Mouse (Mus musculus) hindbrain, embryonic 10.5 days (tissue): Measurements from ENCODE around the gene Pygb. TPM values are rescaled to one million over a fixed set of nuclear protein-coding genes. Genes with fewer than 3 reads are reported as not detected.

Source experiments
- DNase-seq: peaks from one replicate; pipeline ENCODE4 v3.0.0-alpha.2; 2017; ENCODE audit warnings: low spot score
- H3K27ac ChIP-seq: fragments of 300-500 bp; sonication (generic); 2 replicates; pipeline ENCODE4 v1.5.1; 2016; ENCODE audit warnings: mild to moderate bottlenecking, moderate library complexity
- H3K27me3 ChIP-seq: fragments of 300-500 bp; sonication (generic); 2 replicates; pipeline ENCODE4 v1.6.1; 2016; ENCODE audit warnings: mild to moderate bottlenecking; ENCODE audit not compliant: poor library complexity, insufficient read depth, severe bottlenecking
- H3K36me3 ChIP-seq: fragments of 300-500 bp; sonication (generic); 2 replicates; pipeline ENCODE4 v1.6.1; 2016; ENCODE audit warnings: mild to moderate bottlenecking, moderate library complexity
- H3K4me1 ChIP-seq: fragments of 300-500 bp; sonication (generic); replicated peaks from 2 replicates; pipeline ENCODE4 v1.6.1; 2016; ENCODE audit warnings: mild to moderate bottlenecking
- H3K4me3 ChIP-seq: fragments of 300-500 bp; sonication (generic); 2 replicates; pipeline ENCODE4 v1.5.1; 2016; ENCODE audit warnings: mild to moderate bottlenecking, moderate library complexity
- H3K9me3 ChIP-seq: fragments of 300-500 bp; sonication (generic); 2 replicates; pipeline ENCODE4 v1.6.1; 2016; ENCODE audit warnings: mild to moderate bottlenecking, moderate library complexity
- WGBS: fragments of 180-500 bp; shearing (Covaris S2); methylation state at CpG from one replicate; pipeline ENCODE4 v1.1.7; 2016; 5-methylcytosine and 5-hydroxymethylcytosine counted together
- polyA plus RNA-seq: library from polyadenylated mRNA; unstranded; fragments of >200 nt; fragmentation: Nextera tagmentation; extraction: Ambion mirVana; gene quantifications from 2 replicates; pipeline ENCODE4 v1.2.1, GENCODE M21; 2016

The Pygb gene
- polyA plus RNA-seq, 1 experiment from 2014 or later = 61.1 TPM

GRCm38 (mm10) chr2:150766083-150766862 lies 20.3 kb upstream of the Pygb start:
- no peaks in the 10 kb centered on the region for H3K27me3 ChIP-seq
- H3K36me3 ChIP-seq = peaks cover 79% of the 10 kb centered on the region
- no peak overlapping the region for H3K27ac ChIP-seq
- no peaks in the 10 kb centered on the region for H3K9me3 ChIP-seq
- no peak for DNase-seq
- no peak overlapping the region for H3K4me3 ChIP-seq
- 91% methylated on average over 4 of the region's 4 CpGs for WGBS
- 0 out of 2 replicates have a peak, but pooled peaks cover 6% of the 10 kb centered on the region for H3K4me1 ChIP-seq

GRCm38 (mm10) chr2:150768678-150769077 lies 17.9 kb upstream of the Pygb start:
- peaks cover 72% of the 10 kb centered on the region for H3K36me3 ChIP-seq
- DNase-seq = no peak
- no peaks in the 10 kb centered on the region for H3K27me3 ChIP-seq
- WGBS = 97% methylated on average over 1 of the region's 1 CpGs
- no peak overlapping the region for H3K4me3 ChIP-seq
- H3K9me3 ChIP-seq = no peaks in the 10 kb centered on the region
- no peak overlapping the region for H3K27ac ChIP-seq
- H3K4me1 ChIP-seq = 0 out of 2 replicates have a peak, but pooled peaks cover 6% of the 10 kb centered on the region

- Histone ChIP-seq H3K9me3 (no peaks in the 10 kb centered on the region), H3K36me3 (peaks cover 55% of the 10 kb centered on the region), H3K4me3 (no peak overlapping the region), H3K4me1 (no peaks in the 10 kb centered on the region), H3K27ac (no peak overlapping the region), H3K27me3 (no peaks in the 10 kb centered on the region)
- WGBS = 76% methylated on average over 1 of the region's 1 CpGs
- no peak for DNase-seq
Observed at GRCm38 (mm10) chr2:150770747-150771146, 15.8 kb upstream of the Pygb start.

GRCm38 (mm10) chr2:150771169-150771568 lies 15.4 kb upstream of the Pygb start:
- H3K4me3 ChIP-seq = no peak overlapping the region
- peaks cover 51% of the 10 kb centered on the region for H3K36me3 ChIP-seq
- no peak overlapping the region for H3K27ac ChIP-seq
- DNase-seq = no peak
- no peaks in the 10 kb centered on the region for H3K9me3 ChIP-seq
- 86% methylated on average over 6 of the region's 6 CpGs for WGBS
- H3K27me3 ChIP-seq = no peaks in the 10 kb centered on the region
- H3K4me1 ChIP-seq = no peaks in the 10 kb centered on the region

- 86% methylated on average over 8 of the region's 8 CpGs for WGBS
- Histone ChIP-seq H3K27me3 (no peaks in the 10 kb centered on the region), H3K27ac (no peak overlapping the region), H3K36me3 (peaks cover 43% of the 10 kb centered on the region), H3K4me3 (no peak overlapping the region), H3K4me1 (no peaks in the 10 kb centered on the region), H3K9me3 (no peaks in the 10 kb centered on the region)
- DNase-seq = no peak
Observed at GRCm38 (mm10) chr2:150771996-150772395, 14.5 kb upstream of the Pygb start.

- Histone ChIP-seq H3K27ac (no peak overlapping the region), H3K4me3 (no peak overlapping the region), H3K27me3 (no peaks in the 10 kb centered on the region), H3K4me1 (no peaks in the 10 kb centered on the region), H3K36me3 (peaks cover 41% of the 10 kb centered on the region), H3K9me3 (no peaks in the 10 kb centered on the region)
- 82% methylated on average over 10 of the region's 10 CpGs for WGBS
- DNase-seq = no peak
Observed at GRCm38 (mm10) chr2:150772466-150773119, 13.9 kb upstream of the Pygb start.

GRCm38 (mm10) chr2:150782801-150783200 lies 3.7 kb upstream of the Pygb start:
- Histone ChIP-seq H3K4me3 (no peak overlapping the region), H3K36me3 (no peaks in the 10 kb centered on the region), H3K9me3 (no peaks in the 10 kb centered on the region), H3K27ac (no peak overlapping the region), H3K4me1 (peaks cover 13% of the 10 kb centered on the region), H3K27me3 (peaks cover 13% of the 10 kb centered on the region; the same call in 1 of the 2 replicates)
- DNase-seq = no peak
- WGBS = 81% methylated on average over 2 of the region's 2 CpGs

GRCm38 (mm10) chr2:150787234-150787771 lies 768 bp downstream of the Pygb start:
- peaks cover 24% of the 10 kb centered on the region for H3K4me1 ChIP-seq
- DNase-seq = peak; percentile 55
- peak overlapping the region; percentile 87 for H3K27ac ChIP-seq
- peaks cover 15% of the 10 kb centered on the region; the same call in 1 of the 2 replicates for H3K27me3 ChIP-seq
- H3K9me3 ChIP-seq = no peaks in the 10 kb centered on the region
- peaks cover 9% of the 10 kb centered on the region for H3K36me3 ChIP-seq
- under 1% methylated on average over 23 of the region's 23 CpGs for WGBS
- peak overlapping the region; percentile 82 for H3K4me3 ChIP-seq

- no peak for DNase-seq
- peaks cover 14% of the 10 kb centered on the region; the same call in 1 of the 2 replicates for H3K27me3 ChIP-seq
- H3K4me3 ChIP-seq = no peak overlapping the region
- no peak overlapping the region for H3K27ac ChIP-seq
- H3K9me3 ChIP-seq = no peaks in the 10 kb centered on the region
- WGBS = 73% methylated on average over 4 of the region's 4 CpGs
- H3K4me1 ChIP-seq = peaks cover 24% of the 10 kb centered on the region
- H3K36me3 ChIP-seq = peaks cover 24% of the 10 kb centered on the region
Observed at GRCm38 (mm10) chr2:150788768-150789550, 2.4 kb downstream of the Pygb start.

GRCm38 (mm10) chr2:150793320-150793719 lies 6.8 kb downstream of the Pygb start:
- peaks cover 57% of the 10 kb centered on the region for H3K36me3 ChIP-seq
- H3K27ac ChIP-seq = no peak overlapping the region
- no peak for DNase-seq

GRCm38 (mm10) chr2:150798084-150798483 lies 11.5 kb downstream of the Pygb start:
- no peak for DNase-seq
- no peaks in the 10 kb centered on the region for H3K27me3 ChIP-seq
- H3K36me3 ChIP-seq = peaks cover 77% of the 10 kb centered on the region
- no peaks in the 10 kb centered on the region for H3K9me3 ChIP-seq
- H3K27ac ChIP-seq = no peak overlapping the region
- H3K4me1 ChIP-seq = no peaks in the 10 kb centered on the region
- WGBS = 91% methylated on average over 7 of the region's 7 CpGs
- H3K4me3 ChIP-seq = no peak overlapping the region

More at GRCm38 (mm10) chr2:150793320-150793719, 6.8 kb downstream of the Pygb start:
- no peak overlapping the region for H3K4me3 ChIP-seq
- no peaks in the 10 kb centered on the region for H3K27me3 ChIP-seq
- 89% methylated on average over 4 of the region's 4 CpGs for WGBS
- no peaks in the 10 kb centered on the region for H3K9me3 ChIP-seq
- H3K4me1 ChIP-seq = peaks cover 6% of the 10 kb centered on the region

GRCm38 (mm10) chr2:150800616-150801015 lies 14.1 kb downstream of the Pygb start:
- Histone ChIP-seq H3K9me3 (no peaks in the 10 kb centered on the region), H3K27me3 (no peaks in the 10 kb centered on the region), H3K36me3 (peaks cover 71% of the 10 kb centered on the region), H3K4me1 (no peaks in the 10 kb centered on the region), H3K4me3 (no peak overlapping the region), H3K27ac (no peak overlapping the region)
- WGBS = 94% methylated on average over 5 of the region's 5 CpGs
- no peak for DNase-seq
